Mouse (Mus musculus) heart, adult 2 months (tissue): Measurements from ENCODE around the gene Slf2.

Experiments used
- CTCF ChIP-seq: fragments of 200-600 bp; IDR thresholded peaks from 2 replicates; pipeline ENCODE4 v1.8.1; 2022; ENCODE audit warnings: antibody characterized with exemption, mild to moderate bottlenecking, moderate library complexity
- POLR2A ChIP-seq: fragments of 200-500 bp; IDR thresholded peaks from 2 replicates; pipeline ENCODE4 v1.6.1; 2011; ENCODE audit warnings: mild to moderate bottlenecking, low read depth, low read length, control low read depth; ENCODE audit not compliant: insufficient read depth

DNA sequence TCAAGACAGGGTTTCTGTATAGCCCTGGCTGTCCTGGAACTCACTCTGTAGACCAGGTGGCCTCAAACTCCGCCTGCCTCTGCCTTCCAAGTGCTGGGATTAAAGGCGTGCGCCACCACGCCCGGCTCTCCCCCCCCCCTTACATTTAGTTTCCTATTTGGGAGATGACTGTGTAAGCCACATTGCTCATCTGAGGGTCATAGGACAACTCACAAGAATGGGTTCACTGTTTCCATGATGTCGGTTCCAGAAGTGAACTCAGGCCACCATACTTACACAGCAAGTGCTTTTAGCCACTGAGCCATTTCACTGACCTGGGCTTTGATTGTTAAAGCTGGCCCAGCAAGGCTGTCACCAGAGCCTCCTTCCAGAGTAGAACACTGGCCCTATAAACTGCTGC is 46.2 kb downstream of the Slf2 start:
- TF ChIP-seq CTCF (no peak), POLR2A (no peak)
